In genomic region chr6:39555648-39555945, GRCm38 (mm10) we compare ENCODE assay signal across 10 mouse cellular contexts. TPM values are rescaled to one million over a fixed set of nuclear protein-coding genes. Genes with fewer than 3 reads are reported as not detected.
DNase-seq lines count a peak whose midpoint lies in the region; ATAC-seq and TF ChIP-seq lines count a peak whose summit lies in the region.
"Had no signal": no experiment of that assay in that cellular context is flagged by ENCODE, and none has a peak within 500 bp of the region (broad histone marks: within the 10 kb centered on the region; RNA-seq: fewer than 3 reads in every experiment).

No protein-coding gene starts in this region.

- ATAC-seq in kidney, postnatal 0 days (replicated peaks; ENCODE audit: low FRiP score, low read depth) = no peak
- ATAC-seq in embryonic facial prominence, embryonic 15.5 days (ENCODE audit: insufficient number of reproducible peaks, low FRiP score, low TSS enrichment, low read depth) = no peak
- ATAC-seq in hindbrain, postnatal 0 days = no peak
- no peak for ATAC-seq in neural tube, embryonic 15.5 days (ENCODE audit: low FRiP score)

- no peak for DNase-seq in kidney, postnatal 0 days (ENCODE audit: low spot score)
- no peak for DNase-seq in kidney, postnatal 14 days
- no peak for DNase-seq in hindbrain, postnatal 0 days (ENCODE audit: low spot score)
- DNase-seq in frontal cortex, adult 2 months (ENCODE audit: extremely low spot score in 1 of 2, low spot score in 1 of 2) = no peak
- no peak for DNase-seq in spleen, adult 12 weeks (ENCODE audit: low spot score)
- DNase-seq: right cerebral cortex, postnatal 25 days had no signal

- 83% methylated on average over 2 of the region's 2 CpGs for WGBS in kidney, postnatal 0 days
- 73% methylated on average over 2 of the region's 2 CpGs for WGBS in embryonic facial prominence, embryonic 15.5 days
- 43% methylated on average over 2 of the region's 2 CpGs for WGBS in hindbrain, postnatal 0 days
- 56% methylated on average over 2 of the region's 2 CpGs for WGBS in neural tube, embryonic 15.5 days

- H3K4me2 ChIP-seq in kidney, postnatal 0 days (ENCODE audit: low read length) = peak overlapping the region; percentile 73
- peak overlapping the region; percentile 63; the same call in 1 of the 2 replicates for H3K4me2 ChIP-seq in embryonic facial prominence, embryonic 15.5 days (replicated peaks)
- peak overlapping the region; percentile 60 for H3K4me2 ChIP-seq in hindbrain, postnatal 0 days (ENCODE audit: low read depth, low read length)
- peak overlapping the region; percentile 57 for H3K4me2 ChIP-seq in neural tube, embryonic 15.5 days

- no peaks in the 10 kb centered on the region for H3K27me3 ChIP-seq in kidney, postnatal 0 days (ENCODE audit: insufficient read depth, low read length)
- H3K27me3 ChIP-seq in embryonic facial prominence, embryonic 15.5 days = no peaks in the 10 kb centered on the region
- no peaks in the 10 kb centered on the region for H3K27me3 ChIP-seq in hindbrain, postnatal 0 days (ENCODE audit: insufficient read depth, low read length)
- H3K27me3 ChIP-seq in neural tube, embryonic 15.5 days (replicated peaks) = no peaks in the 10 kb centered on the region

- H3K4me3 ChIP-seq in kidney, postnatal 0 days (replicated peaks; ENCODE audit: low read depth, low read length) = no peak overlapping the region
- no peak overlapping the region; the same call in 1 of the 2 replicates for H3K4me3 ChIP-seq in embryonic facial prominence, embryonic 15.5 days (replicated peaks)
- H3K4me3 ChIP-seq in hindbrain, postnatal 0 days (ENCODE audit: low read length) = peak overlapping the region; percentile 88
- peak overlapping the region; percentile 68; the same call in 1 of the 2 replicates for H3K4me3 ChIP-seq in neural tube, embryonic 15.5 days (replicated peaks)
- H3K4me3 ChIP-seq: erythroblast, embryonic 14.5 days had no signal

- H3K9ac ChIP-seq in kidney, postnatal 0 days (ENCODE audit: low read depth, low read length) = no peak overlapping the region
- no peak overlapping the region for H3K9ac ChIP-seq in embryonic facial prominence, embryonic 15.5 days
- H3K9ac ChIP-seq in hindbrain, postnatal 0 days (replicated peaks; ENCODE audit: low read length) = peak overlapping the region; percentile 15; the same call in 1 of the 2 replicates
- peak overlapping the region; percentile 28; the same call in 1 of the 2 replicates for H3K9ac ChIP-seq in neural tube, embryonic 15.5 days (replicated peaks)

- no peaks in the 10 kb centered on the region for H3K36me3 ChIP-seq in kidney, postnatal 0 days (ENCODE audit: insufficient read depth, low read length)
- no peaks in the 10 kb centered on the region for H3K36me3 ChIP-seq in embryonic facial prominence, embryonic 15.5 days
- no peaks in the 10 kb centered on the region for H3K36me3 ChIP-seq in hindbrain, postnatal 0 days (ENCODE audit: insufficient read depth, low read length)
- no peaks in the 10 kb centered on the region for H3K36me3 ChIP-seq in neural tube, embryonic 15.5 days

- H3K27ac ChIP-seq in kidney, postnatal 0 days = 0 out of 2 replicates have a peak overlapping the region, but pooled peaks have one; percentile 13
- 0 out of 2 replicates have a peak overlapping the region, but pooled peaks have one; percentile 11 for H3K27ac ChIP-seq in embryonic facial prominence, embryonic 15.5 days (replicated peaks)
- H3K27ac ChIP-seq in hindbrain, postnatal 0 days = no peak overlapping the region; the same call in 1 of the 2 replicates
- H3K27ac ChIP-seq in neural tube, embryonic 15.5 days (replicated peaks) = peak overlapping the region; percentile 45; the same call in 1 of the 2 replicates

- TF ChIP-seq CTCF in kidney, postnatal 0 days (IDR thresholded peaks at IDR 0.05; ENCODE audit: low read depth) = no peak
- no peak for TF ChIP-seq CTCF in hindbrain, postnatal 0 days (IDR thresholded peaks at IDR 0.05; ENCODE audit: low read depth)

- no peaks in the 10 kb centered on the region for H3K9me3 ChIP-seq in kidney, postnatal 0 days (replicated peaks; ENCODE audit: low read length)
- no peaks in the 10 kb centered on the region for H3K9me3 ChIP-seq in embryonic facial prominence, embryonic 15.5 days (replicated peaks)
- H3K9me3 ChIP-seq in hindbrain, postnatal 0 days (ENCODE audit: low read length) = no peaks in the 10 kb centered on the region
- no peaks in the 10 kb centered on the region for H3K9me3 ChIP-seq in neural tube, embryonic 15.5 days (replicated peaks)

- H3K4me1 ChIP-seq in kidney, postnatal 0 days (replicated peaks; ENCODE audit: insufficient read depth, low read length) = peaks cover 18% of the 10 kb centered on the region
- peaks cover 49% of the 10 kb centered on the region for H3K4me1 ChIP-seq in embryonic facial prominence, embryonic 15.5 days
- peaks cover 29% of the 10 kb centered on the region for H3K4me1 ChIP-seq in hindbrain, postnatal 0 days (ENCODE audit: insufficient read depth, low read length)
- H3K4me1 ChIP-seq in neural tube, embryonic 15.5 days = peaks cover 47% of the 10 kb centered on the region

RNA-seq across cellular contexts. Expression of gene Dennd2a, which starts 2.1 kb away (rescaled TPM):
- 12.8 and 13.3 TPM in 2 replicates for polyA plus RNA-seq in kidney, postnatal 0 days (2015; fragmentation: Nextera tagmentation; extraction: Ambion mirVana)
- 21.1 and 22.7 TPM in 2 replicates for polyA plus RNA-seq in embryonic facial prominence, embryonic 15.5 days (2015; fragmentation: Nextera tagmentation; extraction: Ambion mirVana)
- 19.2 and 30.4 TPM in 2 replicates for total RNA-seq in hindbrain, postnatal 0 days (2014; rRNA removed)
- 13.2 and 14.6 TPM in 2 replicates for polyA plus RNA-seq in hindbrain, postnatal 0 days (2015; fragmentation: Nextera tagmentation; extraction: Ambion mirVana)
- 14.8 and 15.0 TPM in 2 replicates for polyA plus RNA-seq in neural tube, embryonic 15.5 days (2015; fragmentation: Nextera tagmentation; extraction: Ambion mirVana)
- 21.6 and 24.8 TPM in 2 replicates for polyA plus RNA-seq in frontal cortex, adult 2 months (2012; rRNA removed)
- polyA plus RNA-seq: erythroblast, embryonic 14.5 days had no signal

RNA-seq across cellular contexts. Expression of gene Adck2, which starts 18.1 kb away (rescaled TPM):
- polyA plus RNA-seq in kidney, postnatal 0 days (2015; fragmentation: Nextera tagmentation; extraction: Ambion mirVana) = 25.8 and 33.1 TPM in 2 replicates
- polyA plus RNA-seq in embryonic facial prominence, embryonic 15.5 days (2015; fragmentation: Nextera tagmentation; extraction: Ambion mirVana) = 36.5 and 44.9 TPM in 2 replicates
- 14.8 and 18.8 TPM in 2 replicates for total RNA-seq in hindbrain, postnatal 0 days (2014; rRNA removed)
- polyA plus RNA-seq in hindbrain, postnatal 0 days (2015; fragmentation: Nextera tagmentation; extraction: Ambion mirVana) = 35.6 and 36.9 TPM in 2 replicates
- 44.8 and 45.3 TPM in 2 replicates for polyA plus RNA-seq in neural tube, embryonic 15.5 days (2015; fragmentation: Nextera tagmentation; extraction: Ambion mirVana)
- 20.5 and 22.7 TPM in 2 replicates for polyA plus RNA-seq in frontal cortex, adult 2 months (2012; rRNA removed)

RNA-seq across cellular contexts. Expression of gene Gm42420, which starts 30.0 kb away (rescaled TPM):
- 0.97 TPM in 1 of 2 replicates, not detected in the other for polyA plus RNA-seq in kidney, postnatal 0 days (2015; fragmentation: Nextera tagmentation; extraction: Ambion mirVana)
- 0.83 and 1.3 TPM in 2 replicates for polyA plus RNA-seq in embryonic facial prominence, embryonic 15.5 days (2015; fragmentation: Nextera tagmentation; extraction: Ambion mirVana)
- total RNA-seq in hindbrain, postnatal 0 days (2014; rRNA removed) = not detected in 2 replicates
- polyA plus RNA-seq in hindbrain, postnatal 0 days (2015; fragmentation: Nextera tagmentation; extraction: Ambion mirVana) = 1.3 and 2.5 TPM in 2 replicates
- 2.0 and 3.5 TPM in 2 replicates for polyA plus RNA-seq in neural tube, embryonic 15.5 days (2015; fragmentation: Nextera tagmentation; extraction: Ambion mirVana)
- polyA plus RNA-seq in frontal cortex, adult 2 months (2012; rRNA removed) = 0.76 and 2.2 TPM in 2 replicates
- total RNA-seq: layer of hippocampus, adult 18-20 months had no signal
- polyA plus RNA-seq: erythroblast, embryonic 14.5 days had no signal

RNA-seq across cellular contexts. Expression of gene Ndufb2, which starts 36.8 kb away (rescaled TPM):
- polyA plus RNA-seq in kidney, postnatal 0 days (2015; fragmentation: Nextera tagmentation; extraction: Ambion mirVana) = 518 and 575 TPM in 2 replicates
- polyA plus RNA-seq in embryonic facial prominence, embryonic 15.5 days (2015; fragmentation: Nextera tagmentation; extraction: Ambion mirVana) = 332 and 334 TPM in 2 replicates
- 212 and 454 TPM in 2 replicates for total RNA-seq in hindbrain, postnatal 0 days (2014; rRNA removed)
- polyA plus RNA-seq in hindbrain, postnatal 0 days (2015; fragmentation: Nextera tagmentation; extraction: Ambion mirVana) = 664 and 698 TPM in 2 replicates
- 495 and 582 TPM in 2 replicates for polyA plus RNA-seq in neural tube, embryonic 15.5 days (2015; fragmentation: Nextera tagmentation; extraction: Ambion mirVana)
- polyA plus RNA-seq in frontal cortex, adult 2 months (2012; rRNA removed) = 232 and 247 TPM in 2 replicates

Comparison
In these comparisons a context has a peak if more than half of its experiments do, and no peak if none do; other contexts are left out.
1. H3K4me3 ChIP-seq: peak in hindbrain, postnatal 0 days (single experiment) and neural tube, embryonic 15.5 days (single experiment); none in kidney, postnatal 0 days (single experiment) and embryonic facial prominence, embryonic 15.5 days (single experiment).
2. H3K9ac ChIP-seq: peak in hindbrain, postnatal 0 days (single experiment) and neural tube, embryonic 15.5 days (single experiment); none in kidney, postnatal 0 days (single experiment) and embryonic facial prominence, embryonic 15.5 days (single experiment).
3. Peak in every context shown above with its lines, with median percentiles within 50 percentile points of each other: H3K4me2 ChIP-seq.